Mouse (Mus musculus) heart, adult 8-10 months (tissue): ENCODE results near the gene Defa37. TPM values are rescaled to one million over a fixed set of nuclear protein-coding genes. Genes with fewer than 3 reads are reported as not detected.
"Not testable (repeated sequence)": the region's sequence is repeated elsewhere in the genome, so short reads cannot be mapped to it uniquely, and the experiment has no call there.

Experiments used
- DNase-seq: peaks from one replicate; pipeline ENCODE4 v3.0.0; 2022; ENCODE audit warnings: low spot score
- total RNA-seq, 4 experiments: library from RNA; stranded (reverse); gene quantifications; 2 replicates each; pipeline ENCODE4 v1.2.4; 2022

Defa37 gene
- not detected for total RNA-seq

DNA sequence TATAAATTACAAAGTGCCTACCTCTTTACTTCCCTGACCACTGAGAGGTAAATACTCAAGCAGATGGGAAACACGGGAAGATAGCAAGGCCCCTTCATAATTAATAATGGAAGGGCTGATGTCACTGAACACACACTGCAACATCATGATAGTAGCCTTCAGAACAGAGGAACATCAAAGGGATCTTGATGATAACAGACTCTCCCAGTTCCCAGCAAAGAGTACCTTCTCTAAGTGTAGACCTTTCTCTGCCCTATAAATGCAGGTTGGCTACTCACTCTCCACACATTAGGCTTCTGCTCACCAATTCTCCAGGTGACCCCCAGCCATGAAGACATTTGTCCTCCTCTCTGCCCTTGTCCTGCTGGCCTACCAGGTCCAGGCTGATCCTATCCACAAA, at the start of gene Defa37:
Gene Defa37 (plus strand): TSS at position 301 of the 400 bp plus-strand sequence.
- not testable (repeated sequence) for DNase-seq

DNA sequence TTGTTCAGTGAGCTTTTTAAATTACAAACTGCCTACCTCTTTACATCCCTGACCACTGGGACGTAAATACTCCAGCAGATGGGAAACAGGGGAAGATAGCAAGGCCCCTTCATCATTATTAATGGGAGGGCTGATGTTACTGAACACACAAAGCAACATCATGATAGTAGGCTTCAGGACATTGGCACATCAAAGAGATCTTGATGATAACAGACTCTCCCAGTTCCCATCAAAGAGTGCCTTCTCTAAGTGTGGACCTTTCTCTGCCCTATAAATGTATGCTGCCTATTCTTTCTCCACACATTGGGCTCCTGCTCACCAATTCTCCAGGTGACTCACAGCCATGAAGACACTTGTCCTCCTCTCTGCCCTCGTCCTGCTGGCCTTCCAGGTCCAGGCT, 36.5 kb upstream of the Defa37 start, which contains the start of gene Defa32:
Gene Defa32 (plus strand): TSS at position 301 of the 400 bp plus-strand sequence.
- DNase-seq = not testable (repeated sequence)

DNA sequence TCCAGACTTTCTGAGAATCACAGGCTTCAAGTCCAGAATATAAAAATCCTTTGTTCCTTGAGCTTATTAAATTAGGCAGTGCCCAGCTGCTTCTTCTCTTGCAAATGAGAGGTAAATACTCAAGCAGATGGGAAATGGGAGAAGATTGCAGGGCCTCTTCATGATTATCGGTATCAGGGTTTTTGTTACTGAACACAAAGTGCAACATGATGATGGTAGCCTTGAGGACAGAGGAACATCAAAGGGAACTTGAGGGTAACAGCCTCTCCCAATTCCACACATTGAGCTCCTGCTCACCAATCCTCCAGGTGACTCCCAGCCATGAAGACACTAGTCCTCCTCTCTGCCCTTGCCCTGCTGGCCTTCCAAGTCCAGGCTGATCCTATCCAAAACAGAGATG, 17.5 kb downstream of the Defa37 start, which contains the start of gene Defa28:
Gene Defa28 (plus strand): TSS at position 301 of the 400 bp plus-strand sequence.
- not testable (repeated sequence) for DNase-seq

DNA sequence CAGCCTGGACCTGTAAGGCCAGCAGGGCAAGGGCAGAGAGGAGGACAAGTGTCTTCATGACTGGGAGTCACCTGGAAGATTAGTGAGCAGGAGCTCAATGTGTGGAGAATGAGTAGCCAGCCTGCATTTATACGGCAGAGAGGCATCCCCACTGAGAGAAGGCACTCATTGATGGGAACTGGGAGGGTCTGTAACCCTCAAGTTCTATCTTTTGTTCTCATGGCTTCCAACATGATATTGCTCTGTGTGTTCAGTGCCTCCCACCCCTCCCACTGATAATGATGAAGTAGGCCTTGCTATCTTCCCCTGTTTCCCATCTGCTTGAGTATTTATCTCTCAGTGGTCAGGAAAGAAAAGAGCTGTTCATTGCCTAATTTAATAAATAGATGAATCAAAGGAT, 29.2 kb downstream of the Defa37 start, which contains the start of gene Gm7861:
Gene Gm7861 (minus strand): TSS at position 101 of the 400 bp plus-strand sequence.
- DNase-seq = not testable (repeated sequence)

Other genes with a start within 250 kb of the Defa37 start
- not detected for gene Defa27, start 249.8 kb upstream of the Defa37 start, total RNA-seq
- not detected for gene Defa29, start 238.4 kb upstream of the Defa37 start, total RNA-seq
- gene Defa2, start 186.9 kb upstream of the Defa37 start, total RNA-seq = not detected
- gene Defa33, start 173.6 kb upstream of the Defa37 start, total RNA-seq = not detected
- gene Defa36, start 138.0 kb upstream of the Defa37 start, total RNA-seq = not detected
- not detected for gene Gm7849, start 108.8 kb upstream of the Defa37 start, total RNA-seq
- gene Defa20, start 56.1 kb upstream of the Defa37 start, total RNA-seq = not detected
- not detected for gene Defa32, start 36.4 kb upstream of the Defa37 start, total RNA-seq
- gene Defa28, start 17.6 kb downstream of the Defa37 start, total RNA-seq = not detected
- not detected for gene Gm7861, start 29.1 kb downstream of the Defa37 start, total RNA-seq
- gene Defa26, start 52.8 kb downstream of the Defa37 start, total RNA-seq = not detected
- not detected for gene Defa17, start 90.4 kb downstream of the Defa37 start, total RNA-seq
- gene Defa34, start 100.4 kb downstream of the Defa37 start, total RNA-seq = not detected
- gene AY761184, start 138.3 kb downstream of the Defa37 start, total RNA-seq = not detected
- not detected for gene Defa24, start 169.1 kb downstream of the Defa37 start, total RNA-seq